Mouse (Mus musculus): ENCODE measurements around the gene Car7. TPM values are rescaled to one million over a fixed set of nuclear protein-coding genes. Genes with fewer than 3 reads are reported as not detected.

Car7 gene
- total and polyA plus RNA-seq, 3 experiments, result 0.62 to 1.3 (median 0.85) TPM

DNA sequence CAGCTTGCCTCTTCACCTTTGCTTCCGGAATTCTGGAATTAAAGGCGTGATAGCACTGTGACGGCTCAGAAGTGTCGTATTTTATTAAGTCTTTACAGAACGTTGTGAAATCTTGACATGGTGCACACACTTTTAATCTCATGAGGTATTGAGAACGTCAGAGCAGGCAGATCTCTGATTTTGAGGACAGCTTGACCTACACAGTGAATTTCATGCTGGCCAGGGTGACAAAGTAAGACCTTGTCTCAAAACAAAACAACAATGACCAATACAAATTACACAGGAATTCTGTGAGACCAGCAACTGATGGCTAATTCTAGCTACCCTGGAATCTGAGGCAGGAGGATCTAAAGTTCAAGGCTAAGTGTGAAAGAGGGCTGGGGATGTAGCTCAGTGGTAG, 58.1 kb downstream of the Car7 start:
- DNase-seq (ENCODE audit: extremely low read depth), result no peak
- Histone ChIP-seq H3K27ac (ENCODE audit: insufficient read depth, low read depth) (no peak overlapping the region), H3K36me3 (replicated peaks in 1 of 2; ENCODE audit: control insufficient read depth in 1 of 2, insufficient read depth in 1 of 2, low read length in 1 of 2) (peaks cover 23 to 39% of the 10 kb centered on the region in 2 experiments), H3K4me1 (ENCODE audit: control insufficient read depth in 1 of 2, insufficient read depth in 2 of 2) (peaks cover 3 to 33% of the 10 kb centered on the region in 2 experiments; a peak in 2 of 4 replicates), H3K9ac (ENCODE audit: insufficient read depth, low read depth) (no peak overlapping the region), H3K27me3 (replicated peaks) (no peaks in the 10 kb centered on the region), H3K4me2 (ENCODE audit: insufficient read depth, low read depth, poor library complexity, severe bottlenecking) (0 out of 2 replicates have a peak overlapping the region, but pooled peaks have one; percentile 57), H3K4me3 (replicated peaks in 1 of 3; ENCODE audit: low read depth in 2 of 3, low read length in 2 of 3, poor library complexity in 1 of 3) (peak overlapping the region in 1 of 3 experiments; percentile 89), H3K79me2 (replicated peaks; ENCODE audit: control insufficient read depth, extremely low read depth, insufficient read depth, poor library complexity, severe bottlenecking) (peaks cover 7% of the 10 kb centered on the region; the same call in 1 of the 2 replicates), H3K9me3 (replicated peaks; ENCODE audit: low read length) (no peaks in the 10 kb centered on the region)
- in situ Hi-C loops (cut with MboI; ENCODE audit: low pct_ligation_motif_present, low pct_unique_long_range_greater_than_20kb, low sequenced_read_pairs), result no loop called here
- dilution Hi-C loops (cut with MboI; ENCODE audit: extremely low pct_ligation_motif_present, extremely low pct_unique_long_range_greater_than_20kb, low sequenced_read_pairs), result no loop called here
- TF ChIP-seq SIN3A (IDR thresholded peaks at IDR 0.05; ENCODE audit: low read length) (no peak), MXI1 (IDR thresholded peaks at IDR 0.05; ENCODE audit: low read depth, low read length) (0 out of 2 replicates have a peak, but pooled peaks have one; percentile 31), GABPA (IDR thresholded peaks at IDR 0.05; ENCODE audit: insufficient replicate concordance, low read depth, low read length) (no peak), ZKSCAN1 (IDR thresholded peaks at IDR 0.05; ENCODE audit: borderline replicate concordance, low read depth, low read length) (no peak)

DNA sequence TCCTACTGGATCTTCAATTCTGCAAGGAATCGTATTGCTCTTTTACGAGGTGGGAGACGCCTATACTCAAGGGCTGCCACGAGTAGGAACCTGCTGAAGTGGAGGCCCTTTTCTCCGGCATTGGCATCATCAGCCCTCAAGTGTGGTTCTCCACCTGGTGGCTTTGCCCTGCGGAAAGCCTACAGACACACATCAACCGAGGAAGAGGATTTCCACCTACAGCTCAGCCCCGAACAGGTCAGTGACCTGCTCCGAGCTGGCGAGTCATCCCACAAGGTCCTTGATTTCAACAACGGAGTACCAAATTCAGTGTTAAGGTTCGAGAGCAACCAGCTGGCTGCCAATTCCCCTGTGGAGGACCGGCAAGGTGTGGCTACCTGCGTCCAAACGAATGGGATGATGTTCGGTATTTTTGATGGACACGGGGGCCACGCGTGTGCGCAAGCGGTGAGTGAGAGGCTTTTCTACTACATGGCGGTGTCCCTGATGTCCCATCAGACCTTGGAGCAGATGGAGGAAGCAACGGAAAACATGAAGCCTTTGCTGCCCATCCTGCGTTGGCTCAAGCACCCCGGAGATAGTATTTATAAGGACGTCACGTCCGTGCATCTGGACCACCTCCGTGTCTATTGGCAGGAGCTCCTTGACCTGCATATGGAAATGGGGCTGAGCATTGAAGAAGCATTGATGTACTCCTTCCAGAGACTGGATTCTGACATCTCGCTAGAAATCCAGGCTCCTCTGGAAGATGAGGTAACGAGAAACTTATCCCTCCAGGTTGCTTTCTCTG, 59.2 kb downstream of the Car7 start:
- dilution Hi-C loops (cut with MboI; ENCODE audit: extremely low pct_ligation_motif_present, extremely low pct_unique_long_range_greater_than_20kb, low sequenced_read_pairs) (no loop called here), in situ Hi-C loops (cut with MboI; ENCODE audit: low pct_ligation_motif_present, low pct_unique_long_range_greater_than_20kb, low sequenced_read_pairs) (no loop called here)
- Histone ChIP-seq H3K9ac (ENCODE audit: insufficient read depth, low read depth) (no peak overlapping the region), H3K79me2 (replicated peaks; ENCODE audit: control insufficient read depth, extremely low read depth, insufficient read depth, poor library complexity, severe bottlenecking) (peaks cover 7% of the 10 kb centered on the region; the same call in 1 of the 2 replicates), H3K4me3 (replicated peaks in 1 of 3; ENCODE audit: low read depth in 2 of 3, low read length in 2 of 3, poor library complexity in 1 of 3) (no peak overlapping the region), H3K36me3 (replicated peaks in 1 of 2; ENCODE audit: control insufficient read depth in 1 of 2, insufficient read depth in 1 of 2, low read length in 1 of 2) (peaks cover 23 to 48% of the 10 kb centered on the region in 2 experiments), H3K4me1 (ENCODE audit: control insufficient read depth in 1 of 2, insufficient read depth in 2 of 2) (peaks cover 3 to 33% of the 10 kb centered on the region in 2 experiments; a peak in 2 of 4 replicates), H3K9me3 (replicated peaks; ENCODE audit: low read length) (no peaks in the 10 kb centered on the region), H3K27me3 (replicated peaks) (no peaks in the 10 kb centered on the region), H3K27ac (ENCODE audit: insufficient read depth, low read depth) (no peak overlapping the region), H3K4me2 (ENCODE audit: insufficient read depth, low read depth, poor library complexity, severe bottlenecking) (no peak overlapping the region)
- TF ChIP-seq JUND (conservative IDR thresholded peaks at IDR 0.05; ENCODE audit: low read depth, low read length) (no peak), MEF2A (IDR thresholded peaks at IDR 0.05; ENCODE audit: borderline replicate concordance, low read depth, low read length) (no peak), ELF1 (IDR thresholded peaks at IDR 0.05; ENCODE audit: low read depth, low read length) (no peak), MAZ (IDR thresholded peaks at IDR 0.05; ENCODE audit: low read depth, low read length) (no peak), TBP (conservative IDR thresholded peaks at IDR 0.05; ENCODE audit: low read depth, low read length) (no peak), ZKSCAN1 (IDR thresholded peaks at IDR 0.05; ENCODE audit: borderline replicate concordance, low read depth, low read length) (no peak)
- no peak for DNase-seq (ENCODE audit: extremely low read depth)
